Mouse (Mus musculus): Measurements from ENCODE around the gene Asb14.
A peak's percentile ranks its signal among the peaks of the same experiment; 100 is the strongest.
"Not testable (repeated sequence)": the region's sequence is repeated elsewhere in the genome, so short reads cannot be mapped to it uniquely, and the experiment has no call there.

The Asb14 gene

GRCm38 (mm10) chr14:26894392-26894791 is at the start of gene Asb14:
Gene Asb14 (plus strand): TSS chr14:26894557.
- DNase-seq (ENCODE audit: low spot score): no peak

- DNase-seq (ENCODE audit: low spot score): peak; percentile 39
Measured at GRCm38 (mm10) chr14:26853053-26853452, 41.3 kb upstream of the Asb14 start.

GRCm38 (mm10) chr14:26854066-26854465 is 40.3 kb upstream of the Asb14 start:
- no peak for DNase-seq (ENCODE audit: low spot score)

GRCm38 (mm10) chr14:26858364-26858763 is 36.0 kb upstream of the Asb14 start:
- no peak for DNase-seq (ENCODE audit: low spot score)

GRCm38 (mm10) chr14:26859024-26859423 is 35.3 kb upstream of the Asb14 start:
- DNase-seq (ENCODE audit: low spot score): no peak

- DNase-seq (ENCODE audit: low spot score): peak; percentile 12
Measured at GRCm38 (mm10) chr14:26867356-26867755, 27.0 kb upstream of the Asb14 start.

- DNase-seq (ENCODE audit: low spot score): no peak
Measured at GRCm38 (mm10) chr14:26868299-26868698, 26.1 kb upstream of the Asb14 start.

- DNase-seq (ENCODE audit: low spot score): no peak
Measured at GRCm38 (mm10) chr14:26878756-26879155, 15.6 kb upstream of the Asb14 start.

- DNase-seq (ENCODE audit: low spot score): no peak
Measured at GRCm38 (mm10) chr14:26879976-26880375, 14.4 kb upstream of the Asb14 start.

GRCm38 (mm10) chr14:26881700-26882099 is 12.7 kb upstream of the Asb14 start:
- no peak for DNase-seq (ENCODE audit: low spot score)

- DNase-seq (ENCODE audit: low spot score): no peak
Measured at GRCm38 (mm10) chr14:26887244-26887643, 7.1 kb upstream of the Asb14 start.

- DNase-seq (ENCODE audit: low spot score): no peak
Measured at GRCm38 (mm10) chr14:26890777-26891176, 3.6 kb upstream of the Asb14 start.

- no peak for DNase-seq (ENCODE audit: low spot score)
Measured at GRCm38 (mm10) chr14:26899490-26899889, 5.1 kb downstream of the Asb14 start.

- DNase-seq (ENCODE audit: low spot score): no peak
Measured at GRCm38 (mm10) chr14:26900893-26901292, 6.5 kb downstream of the Asb14 start.

- no peak for DNase-seq (ENCODE audit: low spot score)
Measured at GRCm38 (mm10) chr14:26907401-26907800, 13.0 kb downstream of the Asb14 start.

- DNase-seq (ENCODE audit: low spot score): not testable (repeated sequence)
Measured at GRCm38 (mm10) chr14:26910461-26910860, 16.1 kb downstream of the Asb14 start.

- DNase-seq (ENCODE audit: low spot score): no peak
Measured at GRCm38 (mm10) chr14:26911201-26911600, 16.8 kb downstream of the Asb14 start.

GRCm38 (mm10) chr14:26911826-26912225 is 17.5 kb downstream of the Asb14 start:
- DNase-seq (ENCODE audit: low spot score): no peak

GRCm38 (mm10) chr14:26913681-26914268 is 19.4 kb downstream of the Asb14 start:
- no peak for DNase-seq (ENCODE audit: low spot score)

GRCm38 (mm10) chr14:26919310-26919709 is 25.0 kb downstream of the Asb14 start:
- DNase-seq (ENCODE audit: low spot score): no peak

- DNase-seq (ENCODE audit: low spot score): no peak
Measured at GRCm38 (mm10) chr14:26923702-26924421, 29.5 kb downstream of the Asb14 start.

- DNase-seq (ENCODE audit: low spot score): no peak
Measured at GRCm38 (mm10) chr14:26934891-26935290, 40.5 kb downstream of the Asb14 start.

- DNase-seq (ENCODE audit: low spot score): no peak
Measured at GRCm38 (mm10) chr14:26935558-26935957, 41.2 kb downstream of the Asb14 start.

GRCm38 (mm10) chr14:26956139-26956538 is 61.8 kb downstream of the Asb14 start:
- DNase-seq (ENCODE audit: low spot score): not testable (repeated sequence)

Data from testis, postnatal 14 days (tissue).